Mouse (Mus musculus) midbrain, postnatal 0 days (tissue): Measurements from ENCODE around the gene Pdap1. TPM values are rescaled to one million over a fixed set of nuclear protein-coding genes. Genes with fewer than 3 reads are reported as not detected.
"Not testable (repeated sequence)": the region's sequence is repeated elsewhere in the genome, so short reads cannot be mapped to it uniquely, and the experiment has no call there.

Experiments used
- ATAC-seq: fragments of 200-750 bp; cut with Nextera tagmentation; 2 replicates; pipeline ENCODE4 v1.8.0; 2017; ENCODE audit warnings: moderate number of reproducible peaks, mild to moderate bottlenecking, moderate TSS enrichment, moderate library complexity; ENCODE audit not compliant: low FRiP score
- DNase-seq: peaks from one replicate; pipeline ENCODE4 v3.0.0-alpha.2; 2015; ENCODE audit warnings: low spot score
- H3K27ac ChIP-seq: fragments of 300-500 bp; sonication (generic); 2 replicates; pipeline ENCODE4 v1.5.1; 2014; ENCODE audit warnings: low read depth, mild to moderate bottlenecking, low read length, mixed read lengths
- H3K27me3 ChIP-seq: fragments of 300-500 bp; sonication (generic); 2 replicates; pipeline ENCODE4 v1.6.1; 2014; ENCODE audit warnings: low read length, control low read depth, mixed read lengths; ENCODE audit not compliant: insufficient read depth
- H3K36me3 ChIP-seq: fragments of 300-500 bp; sonication (generic); 2 replicates; pipeline ENCODE4 v1.6.1; 2014; ENCODE audit warnings: low read length, control low read depth, mixed read lengths; ENCODE audit not compliant: insufficient read depth
- H3K4me1 ChIP-seq: fragments of 300-500 bp; sonication (generic); 2 replicates; pipeline ENCODE4 v1.6.1; 2014; ENCODE audit warnings: mild to moderate bottlenecking, control low read depth, antibody characterized with exemption, low read length, mixed read lengths; ENCODE audit not compliant: insufficient read depth
- H3K4me2 ChIP-seq: fragments of 300-500 bp; sonication (generic); 2 replicates; pipeline ENCODE4 v1.6.1; 2014; ENCODE audit warnings: low read depth, mild to moderate bottlenecking, low read length, mixed read lengths; ENCODE audit not compliant: poor library complexity, severe bottlenecking
- H3K4me3 ChIP-seq: fragments of 300-500 bp; sonication (generic); 2 replicates; pipeline ENCODE4 v1.5.1; 2014; ENCODE audit warnings: low read depth, mild to moderate bottlenecking, low read length, moderate library complexity
- H3K9ac ChIP-seq: fragments of 300-500 bp; sonication (generic); replicated peaks from 2 replicates; pipeline ENCODE4 v1.6.1; 2014; ENCODE audit warnings: mild to moderate bottlenecking, low read length, moderate library complexity, mixed read lengths; ENCODE audit not compliant: poor library complexity, severe bottlenecking
- H3K9me3 ChIP-seq: fragments of 300-500 bp; sonication (generic); 2 replicates; pipeline ENCODE4 v1.6.1; 2016; ENCODE audit warnings: low read length, control low read depth
- CTCF ChIP-seq: IDR thresholded peaks from 2 replicates; pipeline ENCODE4 v1.5.1; 2016; ENCODE audit warnings: antibody characterized with exemption, mild to moderate bottlenecking
- WGBS: fragments of 180-500 bp; shearing (Covaris S2); extraction: QIAGEN DNeasy Blood & Tissue Kit; methylation state at CpG from one replicate; pipeline ENCODE4 v1.1.7; 2014; 5-methylcytosine and 5-hydroxymethylcytosine counted together
- polyA plus RNA-seq: library from polyadenylated mRNA; unstranded; fragments of >200 nt; fragmentation: Nextera tagmentation; extraction: Ambion mirVana; gene quantifications from 2 replicates; pipeline ENCODE4 v1.2.1, GENCODE M21; 2015
- total RNA-seq: library from RNA; depleted of rRNA; stranded (reverse); fragments of >200 nt; gene quantifications from 2 replicates; pipeline ENCODE4 v1.2.3, GENCODE M21; 2014

Gene Pdap1
- total and polyA plus RNA-seq, 2 experiments from 2014 or later: 47.7 to 141 TPM

GRCm38 (mm10) chr5:145147748-145148147 lies 7.7 kb upstream of the Pdap1 start:
- H3K27me3 ChIP-seq: no peaks in the 10 kb centered on the region
- TF ChIP-seq CTCF: no peak
- H3K36me3 ChIP-seq: peaks cover 78% of the 10 kb centered on the region
- H3K27ac ChIP-seq: no peak overlapping the region
- no peak for DNase-seq
- H3K4me2 ChIP-seq: no peak overlapping the region
- H3K4me1 ChIP-seq: no peaks in the 10 kb centered on the region
- no peaks in the 10 kb centered on the region for H3K9me3 ChIP-seq
- 94% methylated on average over 5 of the region's 5 CpGs for WGBS
- no peak overlapping the region for H3K4me3 ChIP-seq
- no peak overlapping the region for H3K9ac ChIP-seq
- ATAC-seq: no peak

- ATAC-seq (no peak), DNase-seq (no peak)
- H3K27me3 ChIP-seq: no peaks in the 10 kb centered on the region
- peak overlapping the region; percentile 92 for H3K4me2 ChIP-seq
- peaks cover 29% of the 10 kb centered on the region for H3K36me3 ChIP-seq
- H3K4me3 ChIP-seq: peak overlapping the region; percentile 91
- WGBS: under 1% methylated on average over 18 of the region's 18 CpGs
- no peak for TF ChIP-seq CTCF
- peaks cover 5% of the 10 kb centered on the region; the same call in 1 of the 2 replicates for H3K4me1 ChIP-seq
- H3K27ac ChIP-seq: peak overlapping the region; percentile 89
- peak overlapping the region; percentile 88 for H3K9ac ChIP-seq
- no peaks in the 10 kb centered on the region for H3K9me3 ChIP-seq
Measured at GRCm38 (mm10) chr5:145140611-145141010, 573 bp upstream of the Pdap1 start.

GRCm38 (mm10) chr5:145138836-145139235 lies 1.2 kb downstream of the Pdap1 start:
- ATAC-seq (no peak), DNase-seq (peak; percentile 40)
- no peak for TF ChIP-seq CTCF
- no peaks in the 10 kb centered on the region for H3K9me3 ChIP-seq
- peak overlapping the region; percentile 91 for H3K4me3 ChIP-seq
- H3K9ac ChIP-seq: peak overlapping the region; percentile 88
- peaks cover 5% of the 10 kb centered on the region; the same call in 1 of the 2 replicates for H3K4me1 ChIP-seq
- H3K27me3 ChIP-seq: no peaks in the 10 kb centered on the region
- H3K27ac ChIP-seq: no peak overlapping the region
- WGBS: 18% methylated on average over 6 of the region's 6 CpGs
- peaks cover 32% of the 10 kb centered on the region for H3K36me3 ChIP-seq
- H3K4me2 ChIP-seq: peak overlapping the region; percentile 92

GRCm38 (mm10) chr5:145133275-145133674 lies 6.8 kb downstream of the Pdap1 start:
- H3K27me3 ChIP-seq, H3K27ac ChIP-seq, H3K9ac ChIP-seq, H3K4me3 ChIP-seq, H3K4me2 ChIP-seq, H3K9me3 ChIP-seq, H3K4me1 ChIP-seq, DNase-seq, ATAC-seq: not testable (repeated sequence)
- peak; percentile 34 for TF ChIP-seq CTCF
- H3K36me3 ChIP-seq: peaks cover 63% of the 10 kb centered on the region
- 86% methylated on average over 6 of the region's 6 CpGs for WGBS

GRCm38 (mm10) chr5:145130995-145131394 lies 9.0 kb downstream of the Pdap1 start:
- Histone ChIP-seq H3K27me3 (no peaks in the 10 kb centered on the region), H3K36me3 (peaks cover 64% of the 10 kb centered on the region), H3K27ac (no peak overlapping the region), H3K4me3 (no peak overlapping the region), H3K4me1 (no peaks in the 10 kb centered on the region), H3K9ac (no peak overlapping the region), H3K9me3 (no peaks in the 10 kb centered on the region), H3K4me2 (no peak overlapping the region)
- ATAC-seq (no peak), DNase-seq (no peak)
- WGBS: 91% methylated on average over 3 of the region's 3 CpGs
- TF ChIP-seq CTCF: no peak

- DNase-seq (no peak), ATAC-seq (no peak)
- TF ChIP-seq CTCF: no peak
- H3K36me3 ChIP-seq: peaks cover 63% of the 10 kb centered on the region
- no peak overlapping the region for H3K27ac ChIP-seq
- H3K9me3 ChIP-seq: no peaks in the 10 kb centered on the region
- H3K4me3 ChIP-seq: no peak overlapping the region
- no peak overlapping the region for H3K9ac ChIP-seq
- H3K4me1 ChIP-seq: no peaks in the 10 kb centered on the region
- H3K4me2 ChIP-seq: no peak overlapping the region
- no peaks in the 10 kb centered on the region for H3K27me3 ChIP-seq
- 93% methylated on average over 11 of the region's 11 CpGs for WGBS
Measured at GRCm38 (mm10) chr5:145130191-145130590, 9.8 kb downstream of the Pdap1 start.

GRCm38 (mm10) chr5:145129773-145130172 lies 10.3 kb downstream of the Pdap1 start:
- 85% methylated on average over 4 of the region's 6 CpGs for WGBS
- H3K9me3 ChIP-seq, H3K9ac ChIP-seq, H3K4me1 ChIP-seq, H3K4me2 ChIP-seq, H3K27ac ChIP-seq, H3K27me3 ChIP-seq, ATAC-seq, DNase-seq, H3K4me3 ChIP-seq: not testable (repeated sequence)
- H3K36me3 ChIP-seq: peaks cover 60% of the 10 kb centered on the region
